Comparison of ENCODE assay signal across 8 mouse cellular contexts in genomic region chr17:28163666-28164065, GRCm38 (mm10). TPM values are rescaled to one million over a fixed set of nuclear protein-coding genes. Genes with fewer than 3 reads are reported as not detected.
DNase-seq lines count a peak whose midpoint lies in the region; ATAC-seq and TF ChIP-seq lines count a peak whose summit lies in the region.

No protein-coding gene starts in this region.

- in situ Hi-C loops in ES-E14 (cut with MboI; ENCODE audit: low sequenced_read_pairs in 2 of 2, unreplicated experiment in 2 of 2), result loop anchor here (5.0 to 10.0 kb wide), 2 partner anchors 59 to 71 kb away; no protein-coding TSS in a partner anchor

- peak; percentile 89 for TF ChIP-seq CTCF in bone marrow macrophage, adult 2 months (IDR thresholded peaks at IDR 0.05; ENCODE audit: low read depth, low read length)

- 10% methylated on average over 6 of the region's 6 CpGs for whole genome bisulfite sequencing in forebrain, embryonic 10.5 days

- peaks cover 0 to 8% of the 10 kb centered on the region in 2 experiments; a peak in 1 of 4 replicates for H3K4me1 ChIP-seq in ES-E14 (ENCODE audit: control insufficient read depth in 2 of 2, insufficient read depth in 2 of 2, low read length in 2 of 2, poor library complexity in 1 of 2)
- H3K4me1 ChIP-seq in bone marrow macrophage, adult 2 months (ENCODE audit: control insufficient read depth, insufficient read depth, low read length), result no peaks in the 10 kb centered on the region
- H3K4me1 ChIP-seq in forebrain, embryonic 10.5 days, result peaks cover 33% of the 10 kb centered on the region

- peaks cover 58% of the 10 kb centered on the region for H3K27me3 ChIP-seq in forebrain, embryonic 10.5 days (ENCODE audit: poor library complexity, severe bottlenecking)

- no peak overlapping the region for H3K9ac ChIP-seq in ES-E14 (ENCODE audit: insufficient read depth, low read depth, low read length, poor library complexity, severe bottlenecking)

- peaks cover 11% of the 10 kb centered on the region; the same call in 1 of the 2 replicates for H3K36me3 ChIP-seq in ES-E14 (ENCODE audit: control insufficient read depth, insufficient read depth, low read length, poor library complexity, severe bottlenecking)
- H3K36me3 ChIP-seq in forebrain, embryonic 10.5 days (replicated peaks), result peaks cover 100% of the 10 kb centered on the region

- DNase-seq in ES-E14 (ENCODE audit: low read depth, low spot score), result peak; percentile 69
- DNase-seq in forebrain, embryonic 10.5 days (ENCODE audit: extremely low spot score, low spot score), result peak; percentile 84
- peak; percentile 79 for DNase-seq in layer of hippocampus, postnatal 36 days
- DNase-seq in skeletal muscle tissue, adult 2 months (ENCODE audit: low read depth, low spot score), result peak; percentile 68
- peak; percentile 59 for DNase-seq in yolk sac, embryonic 10.5 days (ENCODE audit: low spot score)

- ATAC-seq in hematopoietic stem cell, adult 5-6 weeks (replicated peaks in 1 of 2; ENCODE audit: insufficient read depth in 1 of 2, low FRiP score in 2 of 2, low TSS enrichment in 1 of 2, low read depth in 1 of 2, poor library complexity in 2 of 2, severe bottlenecking in 2 of 2), result peak; percentile 68
- ATAC-seq in megakaryocyte-erythroid progenitor cell, adult 5-6 weeks (replicated peaks; ENCODE audit: low FRiP score, low TSS enrichment, poor library complexity, severe bottlenecking), result peak; percentile 61

- no peak for TF ChIP-seq POLR2A in bone marrow macrophage, adult 2 months (IDR thresholded peaks at IDR 0.05; ENCODE audit: borderline replicate concordance, low read depth, low read length)

- no peaks in the 10 kb centered on the region for H3K9me3 ChIP-seq in ES-E14 (ENCODE audit: control insufficient read depth, insufficient read depth, low read depth, low read length)
- no peaks in the 10 kb centered on the region for H3K9me3 ChIP-seq in forebrain, embryonic 10.5 days

- H3K4me3 ChIP-seq in ES-E14 (ENCODE audit: insufficient read depth in 1 of 2, low read depth in 1 of 2, low read length in 2 of 2, poor library complexity in 1 of 2, severe bottlenecking in 1 of 2), result no peak overlapping the region
- H3K4me3 ChIP-seq in bone marrow macrophage, adult 2 months (ENCODE audit: insufficient read depth, low read length), result no peak overlapping the region
- no peak overlapping the region for H3K4me3 ChIP-seq in forebrain, embryonic 10.5 days

- no peak overlapping the region for H3K27ac ChIP-seq in ES-E14 (ENCODE audit: insufficient read depth, low read depth, low read length, poor library complexity, severe bottlenecking)
- H3K27ac ChIP-seq in bone marrow macrophage, adult 2 months (ENCODE audit: insufficient read depth, low read depth, low read length), result no peak overlapping the region
- H3K27ac ChIP-seq in forebrain, embryonic 10.5 days, result no peak overlapping the region

TF ChIP-seq in ES-E14, 5 proteins besides CTCF, POLR2A, EP300 and RAD21:
- TF ChIP-seq ZNF384 (IDR thresholded peaks at IDR 0.05; ENCODE audit: low read depth, low read length) (no peak), ZC3H11A (IDR thresholded peaks at IDR 0.05; ENCODE audit: borderline replicate concordance, low read depth, low read length) (peak; percentile 86)

RNA-seq across cellular contexts. Expression of gene Zfp523, which starts 13.3 kb away (rescaled TPM):
- total RNA-seq in ES-E14 (2012; rRNA removed), result 11.4 and 16.8 TPM in 2 replicates
- polyA plus RNA-seq in bone marrow macrophage, adult 2 months (2012; ENCODE audit: insufficient read depth, insufficient read length, missing spikeins), result 7.7 and 12.0 TPM in 2 replicates
- 32.6 and 35.6 TPM in 2 replicates for polyA plus RNA-seq in forebrain, embryonic 10.5 days (2016; fragmentation: Nextera tagmentation; extraction: Ambion mirVana)
- total RNA-seq in hematopoietic stem cell, adult 5-6 weeks (2017), result 12.9 and 26.0 TPM in 2 replicates
- 100 to 1,000 TPM; 101 to 112 TPM for total RNA-seq in layer of hippocampus, postnatal 36 days (2021)
- total RNA-seq in megakaryocyte-erythroid progenitor cell, adult 5-6 weeks (2014; fragmentation: Nextera tagmentation), result 17.5 and 27.0 TPM in 2 replicates
- total RNA-seq in megakaryocyte-erythroid progenitor cell, adult 5-6 weeks (2017), result 8.7 and 13.3 TPM in 2 replicates

RNA-seq across cellular contexts. Expression of gene Scube3, which starts 21.7 kb away (rescaled TPM):
- 24.0 and 25.7 TPM in 2 replicates for total RNA-seq in ES-E14 (2012; rRNA removed)
- polyA plus RNA-seq in bone marrow macrophage, adult 2 months (2012; ENCODE audit: insufficient read depth, insufficient read length, missing spikeins), result 0.11 TPM in 1 of 2 replicates, not detected in the other
- 11.5 and 13.9 TPM in 2 replicates for polyA plus RNA-seq in forebrain, embryonic 10.5 days (2016; fragmentation: Nextera tagmentation; extraction: Ambion mirVana)
- total RNA-seq in hematopoietic stem cell, adult 5-6 weeks (2017), result 3.8 and 10.1 TPM in 2 replicates
- total RNA-seq in layer of hippocampus, postnatal 36 days (2021), result 1 to 10 TPM in 1 of 2 experiments, under 1 TPM in 1; 0.96 to 1.0 TPM
- total RNA-seq in megakaryocyte-erythroid progenitor cell, adult 5-6 weeks (2014; fragmentation: Nextera tagmentation), result not detected in 2 replicates
- total RNA-seq in megakaryocyte-erythroid progenitor cell, adult 5-6 weeks (2017), result 0.15 TPM in 1 of 2 replicates, not detected in the other

RNA-seq across cellular contexts. Expression of gene Def6, which starts 43.9 kb away (rescaled TPM):
- total RNA-seq in ES-E14 (2012; rRNA removed), result 17.6 and 20.8 TPM in 2 replicates
- 41.4 and 44.7 TPM in 2 replicates for polyA plus RNA-seq in bone marrow macrophage, adult 2 months (2012; ENCODE audit: insufficient read depth, insufficient read length, missing spikeins)
- polyA plus RNA-seq in forebrain, embryonic 10.5 days (2016; fragmentation: Nextera tagmentation; extraction: Ambion mirVana), result 2.4 and 4.1 TPM in 2 replicates
- 113 and 137 TPM in 2 replicates for total RNA-seq in hematopoietic stem cell, adult 5-6 weeks (2017)
- total RNA-seq in layer of hippocampus, postnatal 36 days (2021), result 1 to 10 TPM; 2.1 to 3.4 TPM
- total RNA-seq in megakaryocyte-erythroid progenitor cell, adult 5-6 weeks (2014; fragmentation: Nextera tagmentation), result 24.5 and 35.1 TPM in 2 replicates
- total RNA-seq in megakaryocyte-erythroid progenitor cell, adult 5-6 weeks (2017), result 41.1 and 80.3 TPM in 2 replicates
